Mouse (Mus musculus) bone marrow, adult 2 months (tissue): ENCODE data around the gene Ep400.

Source experiments
- CTCF ChIP-seq: fragments of 200-500 bp; IDR thresholded peaks from 2 replicates; pipeline ENCODE4 v1.5.1; 2011; ENCODE audit warnings: low read length, control low read depth; ENCODE audit not compliant: control insufficient read depth, insufficient read depth
- POLR2A ChIP-seq: fragments of 200-500 bp; IDR thresholded peaks from 2 replicates; pipeline ENCODE4 v1.6.1; 2011; ENCODE audit warnings: low read depth, mild to moderate bottlenecking, control low read depth, low read length, borderline replicate concordance; ENCODE audit not compliant: control insufficient read depth

DNA sequence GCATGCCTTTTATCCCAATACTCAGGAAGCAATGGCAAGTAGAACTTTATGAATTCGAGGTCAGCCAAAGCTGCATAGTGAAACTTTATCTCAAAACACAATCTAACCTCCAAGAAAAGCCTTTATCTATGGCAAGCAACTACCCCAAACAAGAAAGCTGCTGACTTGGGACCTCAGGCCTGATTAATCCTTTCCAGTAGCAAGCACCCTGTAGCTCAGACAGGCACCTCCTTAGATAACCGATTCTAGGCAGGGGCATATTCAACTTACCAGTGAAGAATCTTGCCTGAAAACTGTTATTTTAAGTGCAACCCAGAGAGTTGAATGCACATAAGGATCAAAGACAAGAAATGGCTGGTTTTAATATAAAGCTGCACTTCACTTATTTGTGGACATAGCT, 59.1 kb downstream of the Ep400 start:
- TF ChIP-seq CTCF (no peak), POLR2A (no peak)
